Mouse (Mus musculus) small intestine, adult 2 months (tissue): ENCODE results near the gene Slc29a2.

Experiments
- CTCF ChIP-seq: fragments of 200-500 bp; IDR thresholded peaks from 2 replicates; pipeline ENCODE4 v1.5.1; 2012; ENCODE audit warnings: low read depth, mild to moderate bottlenecking, control low read depth, inconsistent platforms, low read length, moderate library complexity, mixed read lengths; ENCODE audit not compliant: insufficient replicate concordance, insufficient read length; ENCODE audit errors: extremely low read depth
- POLR2A ChIP-seq: fragments of 200-500 bp; IDR thresholded peaks from 2 replicates; pipeline ENCODE4 v1.6.1; 2012; ENCODE audit warnings: low read depth, mild to moderate bottlenecking, control low read depth, inconsistent platforms, low read length, moderate library complexity

- TF ChIP-seq CTCF, result no peak
- no peak for TF ChIP-seq POLR2A
These were observed 34.5 kb downstream of the Slc29a2 start for GRCm38 (mm10) chr19:5057876-5058775.
